Mouse (Mus musculus) gastrocnemius, postnatal 25 days (tissue): ENCODE results near the gene Pdzd2. TPM values are rescaled to one million over a fixed set of nuclear protein-coding genes. Genes with fewer than 3 reads are reported as not detected.
A peak's percentile ranks its signal among the peaks of the same experiment; 100 is the strongest.

Experiments used
- DNase-seq: peaks from one replicate; pipeline ENCODE4 v3.0.0; 2022
- total RNA-seq, 2 experiments: library from RNA; stranded (reverse); gene quantifications; 1 replicate in 1 of 2; 2 replicates in 1 of 2; pipeline ENCODE4 v1.2.3; 2021

Pdzd2 gene
- total RNA-seq, 2 experiments from 2014 or later, result 18.9 to 19.3 TPM

DNA sequence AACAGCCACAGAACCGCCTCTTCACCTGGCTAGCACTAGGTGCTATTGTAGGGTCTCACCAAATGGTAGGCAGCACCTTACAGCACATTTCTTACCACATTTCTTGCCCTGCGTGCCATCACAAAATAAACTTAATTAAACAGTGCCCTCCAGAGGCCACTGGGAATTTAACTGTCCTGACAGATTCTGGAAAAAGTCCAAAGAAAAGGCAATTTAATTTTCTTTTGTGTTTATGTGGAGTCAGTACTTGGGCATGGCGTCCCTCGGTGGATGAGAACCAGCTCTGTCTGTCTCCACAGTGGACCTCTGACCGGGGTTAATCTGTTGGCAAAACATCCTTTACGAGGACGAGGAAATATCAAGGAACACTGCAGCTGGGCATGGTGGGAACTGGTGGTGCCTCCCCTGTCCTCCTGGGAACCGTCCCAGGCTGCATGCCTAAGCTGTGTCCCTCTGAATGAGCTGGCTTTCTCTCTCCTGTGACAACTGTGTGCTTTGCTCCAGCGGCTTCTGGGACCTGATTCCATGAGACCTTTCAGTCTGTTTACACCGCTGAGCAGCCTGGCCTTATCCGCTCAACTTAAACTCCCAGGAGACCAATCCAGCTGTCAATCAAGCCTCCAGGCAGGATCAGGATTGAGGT, 162.5 kb downstream of the Pdzd2 start:
- DNase-seq, result peak; percentile 23

DNA sequence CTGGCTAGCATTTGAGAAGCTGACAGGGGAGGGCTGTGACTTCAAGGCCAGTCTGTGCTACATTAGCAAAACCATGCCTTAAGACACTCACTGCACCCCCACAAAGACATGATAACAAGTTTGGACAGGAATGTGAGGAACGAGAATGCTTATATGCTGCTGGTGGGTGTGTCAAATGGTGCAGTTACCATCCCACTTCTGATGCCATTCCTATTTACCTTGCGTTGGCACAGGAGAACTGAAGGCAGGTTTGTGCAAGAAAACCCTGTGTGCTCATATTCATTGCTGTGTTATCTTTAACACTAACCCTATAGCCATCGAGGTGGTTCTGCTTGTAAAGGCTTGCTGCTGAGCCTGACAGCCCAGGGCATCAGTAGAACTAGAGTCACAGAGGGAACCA, 166.1 kb downstream of the Pdzd2 start:
- no peak for DNase-seq

DNA sequence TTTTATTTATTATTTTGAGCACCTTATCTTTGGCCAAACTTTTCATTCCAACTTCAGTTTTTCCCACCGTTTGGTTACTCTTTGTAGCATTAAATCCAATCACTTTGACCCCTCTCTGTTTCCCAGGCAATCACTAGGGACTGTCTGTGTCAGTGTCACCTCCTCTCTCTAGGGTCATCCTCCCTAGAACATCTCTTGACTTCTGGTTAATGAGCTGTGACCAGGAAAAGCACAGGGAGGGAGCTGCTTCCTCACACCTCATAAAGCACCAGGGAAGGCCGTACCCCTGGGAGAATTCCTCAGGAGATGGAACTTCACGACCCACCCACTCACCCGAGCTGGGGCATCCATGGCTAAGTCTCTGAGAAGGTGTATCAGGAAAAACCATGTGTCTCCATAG, 168.6 kb downstream of the Pdzd2 start:
- DNase-seq, result no peak

DNA sequence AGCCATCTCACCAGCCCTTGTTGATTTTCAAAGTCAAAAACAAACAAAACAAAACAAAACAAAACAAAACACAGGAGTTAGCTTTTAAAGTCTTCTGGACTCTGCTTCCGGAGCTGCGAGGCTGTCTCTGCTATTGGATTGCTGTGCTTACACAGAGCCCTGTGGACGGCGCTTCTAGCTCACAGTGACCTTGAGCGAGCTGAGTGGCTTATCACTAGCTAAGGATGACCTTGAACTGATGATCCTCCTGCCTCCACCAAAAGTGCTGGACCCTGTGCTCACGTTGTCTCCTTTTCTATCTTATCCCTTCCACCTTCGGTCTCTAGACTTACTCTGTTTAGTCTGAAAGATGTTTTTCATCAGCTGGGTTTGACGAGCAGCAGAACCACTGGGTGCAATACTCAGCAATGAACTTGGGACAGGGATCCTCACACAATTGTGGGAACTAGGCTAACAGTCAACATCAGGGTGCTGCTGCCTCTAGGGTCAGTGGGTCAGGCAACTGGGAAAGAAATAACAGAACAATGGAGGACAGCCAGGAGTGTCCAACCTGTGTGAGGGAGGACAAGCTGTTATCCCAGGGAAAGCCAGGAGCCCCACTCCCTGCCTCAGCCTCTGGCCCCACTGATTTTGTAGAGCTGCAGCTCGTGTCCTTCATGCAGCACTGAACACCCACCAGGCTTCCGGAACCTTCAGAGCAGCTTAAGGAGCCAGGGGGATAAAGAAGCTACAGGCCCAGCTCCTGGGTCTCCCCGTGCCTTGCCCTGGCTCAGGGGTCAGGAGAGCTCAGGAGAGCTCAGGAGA, 172.9 kb downstream of the Pdzd2 start:
- DNase-seq, result no peak

DNA sequence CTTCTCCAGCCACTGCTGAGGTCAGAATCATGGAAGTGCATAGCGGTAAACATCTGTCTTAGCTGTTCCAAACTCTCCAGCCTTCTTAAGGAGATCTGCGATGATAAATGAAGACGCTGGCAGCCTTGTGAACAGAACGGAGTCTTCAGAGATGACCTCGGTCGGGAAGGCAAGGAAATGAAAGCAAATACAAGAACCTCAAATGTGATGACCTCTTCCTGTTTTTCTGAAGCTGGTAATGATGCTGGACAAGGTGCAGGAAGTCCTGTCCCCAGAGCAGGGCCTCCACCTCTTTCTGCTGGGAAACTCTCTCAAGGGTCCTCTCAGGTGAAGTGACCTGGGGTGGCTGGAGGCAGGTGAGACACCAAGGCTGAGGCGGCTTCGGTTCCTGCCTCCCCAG, 174.4 kb downstream of the Pdzd2 start:
- no peak for DNase-seq

DNA sequence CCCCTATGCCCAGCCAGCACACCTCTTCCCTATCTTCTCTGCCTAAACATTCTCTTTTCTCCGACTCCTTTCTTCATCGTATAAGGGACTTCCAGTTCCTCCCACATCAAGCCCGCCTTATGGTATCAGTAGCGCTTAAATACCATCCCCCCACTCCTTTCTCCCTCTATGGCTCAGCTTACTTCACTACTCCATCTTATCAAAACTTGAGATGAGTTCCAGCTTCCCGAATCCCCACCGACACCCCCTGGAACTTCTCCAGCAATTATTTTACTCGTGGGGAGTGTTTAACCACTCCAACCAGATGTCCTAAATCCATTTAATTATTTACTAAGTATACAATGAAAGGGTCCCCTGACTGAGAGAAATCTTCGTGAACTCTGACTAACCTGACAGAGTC, 179.2 kb downstream of the Pdzd2 start:
- no peak for DNase-seq

DNA sequence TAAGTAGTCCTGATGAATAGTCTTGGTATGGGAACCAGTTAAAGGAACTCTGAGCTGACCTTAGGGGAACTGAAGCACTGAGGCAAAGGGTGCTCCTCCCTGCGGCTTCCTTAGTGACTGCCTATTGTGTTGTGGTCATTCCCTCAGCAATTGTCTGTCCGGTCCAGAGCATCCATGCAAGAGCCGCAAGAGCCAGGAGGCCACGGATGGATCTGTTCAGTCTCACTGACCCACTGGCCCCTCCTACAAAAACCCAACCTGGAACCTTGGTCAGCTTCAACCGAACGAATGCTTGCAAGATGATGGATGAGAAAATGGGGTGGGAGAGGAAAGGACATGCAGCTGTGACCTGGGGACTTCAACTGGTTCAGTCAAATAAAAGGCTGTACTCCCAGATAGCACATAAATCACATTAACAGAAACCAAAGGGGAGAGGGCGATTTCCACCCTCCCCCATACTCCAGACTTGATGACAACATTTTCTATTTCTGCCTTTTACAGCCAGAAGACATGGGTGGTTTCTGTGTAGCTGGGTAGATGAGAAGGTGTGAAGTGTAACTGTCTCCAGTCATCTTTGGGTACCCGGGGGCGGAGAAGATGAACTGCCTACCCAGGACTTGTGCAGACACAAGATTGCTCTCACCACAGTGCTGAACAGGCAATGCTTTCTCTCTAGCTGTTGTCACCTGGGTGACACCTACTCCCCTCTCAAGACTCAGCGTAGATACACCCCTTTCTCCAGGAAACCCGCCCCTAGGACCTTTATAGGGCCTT, 181.9 kb downstream of the Pdzd2 start:
- no peak for DNase-seq

DNA sequence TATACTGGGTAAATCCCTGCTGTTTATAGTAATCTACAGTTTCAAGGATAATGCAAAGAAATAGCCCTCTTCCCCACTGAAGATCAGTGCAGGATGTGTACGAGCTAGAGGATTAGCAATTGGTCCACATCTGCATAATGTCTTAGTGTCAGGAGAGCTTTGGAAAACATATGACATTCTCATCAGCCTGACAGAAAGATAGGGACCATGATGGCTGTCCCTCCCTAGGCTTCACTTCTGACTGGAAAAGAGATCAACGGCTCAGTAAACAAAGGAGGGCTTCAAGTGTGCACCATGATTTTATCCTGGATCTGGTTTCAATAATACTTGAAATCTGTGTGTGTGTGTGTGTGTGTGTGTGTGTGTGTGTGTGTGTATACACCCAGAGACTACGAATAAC, 186.5 kb downstream of the Pdzd2 start:
- no peak for DNase-seq

DNA sequence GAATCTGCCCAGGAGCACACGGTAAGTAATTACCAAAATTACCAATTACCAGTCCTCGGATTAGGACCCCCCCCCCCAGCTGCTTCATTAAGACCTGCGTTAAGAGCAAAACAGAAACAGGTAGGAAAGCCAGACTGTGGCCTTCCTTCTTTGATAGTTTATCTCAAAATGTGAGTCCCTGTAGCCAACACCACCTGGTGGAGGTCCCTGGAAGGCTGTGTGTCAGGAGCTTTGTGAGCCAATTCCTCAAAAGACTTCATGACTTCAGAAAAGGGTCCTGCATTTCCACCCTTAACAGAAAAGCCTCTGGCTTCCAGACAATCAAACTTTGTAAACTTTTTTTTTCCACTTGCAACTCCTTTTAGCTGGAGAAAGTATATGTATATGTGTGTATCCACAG, 188.8 kb downstream of the Pdzd2 start:
- DNase-seq, result no peak

DNA sequence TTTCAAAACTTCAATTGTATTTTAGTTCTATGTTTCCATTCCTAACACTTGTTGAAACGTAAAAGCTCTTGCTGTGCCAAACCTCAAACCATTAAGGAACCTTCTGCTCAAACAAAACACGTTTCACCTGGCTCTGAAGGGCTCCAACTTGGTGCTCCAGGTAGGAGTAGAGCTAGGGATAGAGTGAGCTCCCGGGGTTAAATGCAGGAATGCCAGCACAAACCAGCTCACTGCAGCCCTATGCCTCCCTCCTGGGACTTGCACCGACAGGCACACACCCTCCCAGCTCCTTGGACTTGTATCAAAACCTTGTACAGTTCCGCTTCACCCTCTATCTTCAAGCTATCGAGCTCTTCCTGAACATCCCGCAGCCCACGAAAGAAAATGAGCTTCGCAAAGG, 189.3 kb downstream of the Pdzd2 start:
- peak; percentile 19 for DNase-seq

DNA sequence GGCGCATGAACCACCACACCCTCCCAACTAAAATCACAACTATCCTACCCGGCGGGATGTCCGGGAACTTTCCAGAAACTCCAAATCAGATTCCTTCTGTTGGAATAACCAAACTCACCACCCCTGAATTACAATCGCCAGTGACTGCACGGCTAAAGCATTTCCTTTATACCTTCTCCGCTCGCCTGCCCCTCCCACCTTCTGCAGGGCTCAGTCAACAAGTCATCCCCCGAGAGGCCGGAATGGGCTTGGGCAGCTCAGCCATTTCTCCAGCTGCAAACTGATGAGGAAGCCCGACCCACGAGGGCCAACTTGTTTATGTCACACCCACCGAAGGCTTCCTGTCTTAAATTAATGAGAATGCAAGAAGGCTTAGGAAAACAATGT, 189.8 kb downstream of the Pdzd2 start:
- DNase-seq, result peak; percentile 81

DNA sequence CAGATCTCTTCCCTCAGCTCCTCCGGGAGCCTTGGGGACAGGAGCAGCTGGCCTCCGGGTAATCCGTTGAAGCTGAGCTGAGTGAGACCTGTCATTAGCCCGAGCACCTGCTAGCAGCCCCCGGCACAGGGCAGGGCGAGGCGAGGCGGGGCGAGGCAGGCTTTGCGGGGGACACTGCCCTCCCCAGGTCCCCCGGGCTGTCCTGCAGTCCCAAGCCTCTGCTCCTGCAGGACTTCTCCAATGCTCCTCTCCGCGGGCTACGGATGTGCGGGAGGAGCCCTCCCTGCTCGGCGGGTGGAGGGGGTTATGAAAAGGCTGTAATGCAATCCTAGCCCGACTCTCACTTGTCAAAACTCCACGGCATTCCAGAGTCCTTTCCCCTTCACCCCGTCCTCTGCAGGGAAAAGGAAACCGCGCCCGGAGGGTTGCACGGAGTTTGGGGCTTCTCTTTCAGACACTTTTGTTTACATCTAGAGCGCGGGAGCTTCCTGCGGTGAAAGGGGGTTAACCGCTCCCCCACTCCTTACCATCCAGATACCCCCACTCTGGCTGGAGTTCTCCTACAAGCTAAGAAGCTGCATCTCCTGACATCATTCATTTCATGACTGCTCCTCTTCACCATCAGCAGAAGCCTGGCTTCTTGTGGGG, 190.3 kb downstream of the Pdzd2 start:
- DNase-seq, result peak; percentile 54

DNA sequence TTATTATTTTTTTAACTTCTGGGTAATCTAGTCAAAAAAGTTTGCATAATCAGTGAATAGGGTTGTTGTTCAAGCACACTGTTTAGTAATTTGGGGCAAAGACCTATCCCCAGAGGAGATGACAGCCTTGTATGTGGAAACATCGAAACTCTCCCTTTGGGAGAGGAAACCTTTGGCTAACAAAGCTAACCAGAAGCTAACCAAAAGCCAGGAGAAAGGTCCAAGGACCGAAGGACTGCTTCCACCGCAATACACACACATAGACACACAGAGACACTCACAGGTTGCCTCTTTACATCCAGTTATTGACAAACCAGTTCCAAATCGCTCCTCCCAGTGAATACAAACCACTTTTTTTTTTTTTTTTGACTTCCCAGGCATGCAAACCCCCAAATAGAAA, 191.0 kb downstream of the Pdzd2 start:
- DNase-seq, result no peak

DNA sequence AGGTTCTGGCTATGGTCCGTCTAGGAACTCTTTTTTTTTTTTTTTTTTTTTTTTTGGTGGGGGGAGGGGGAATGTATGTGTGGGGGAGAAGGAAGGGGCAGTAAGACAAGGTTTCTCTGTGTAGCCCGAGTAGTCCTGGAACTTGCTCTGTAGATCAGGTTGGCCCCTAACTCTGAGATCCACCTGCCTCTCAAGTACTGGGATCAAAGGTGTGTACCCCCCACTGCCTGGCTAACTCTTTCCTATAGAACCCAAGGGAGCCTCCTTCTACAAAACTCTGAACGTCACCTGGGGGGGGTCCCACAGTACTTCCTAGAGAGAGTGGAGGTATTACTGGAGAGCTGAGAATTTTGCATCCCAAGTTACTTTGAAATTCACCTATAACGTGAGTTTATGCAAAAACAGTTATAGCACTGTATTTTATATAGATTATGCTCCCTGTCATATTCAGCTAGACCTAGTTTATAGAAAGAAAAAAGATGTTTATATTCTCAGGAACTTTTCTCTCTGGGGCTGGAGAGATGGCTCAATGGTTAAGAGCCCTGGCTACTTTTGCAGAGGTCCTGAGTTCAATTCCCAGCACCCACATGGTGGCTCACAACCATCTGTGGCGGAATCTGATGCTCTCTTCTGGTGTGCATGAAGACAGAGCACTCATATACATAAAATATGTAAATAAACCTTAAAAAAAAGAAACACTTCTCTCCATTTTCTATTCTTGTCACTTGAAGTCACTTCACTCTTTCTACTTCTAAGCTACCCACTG, 191.9 kb downstream of the Pdzd2 start:
- DNase-seq, result no peak

DNA sequence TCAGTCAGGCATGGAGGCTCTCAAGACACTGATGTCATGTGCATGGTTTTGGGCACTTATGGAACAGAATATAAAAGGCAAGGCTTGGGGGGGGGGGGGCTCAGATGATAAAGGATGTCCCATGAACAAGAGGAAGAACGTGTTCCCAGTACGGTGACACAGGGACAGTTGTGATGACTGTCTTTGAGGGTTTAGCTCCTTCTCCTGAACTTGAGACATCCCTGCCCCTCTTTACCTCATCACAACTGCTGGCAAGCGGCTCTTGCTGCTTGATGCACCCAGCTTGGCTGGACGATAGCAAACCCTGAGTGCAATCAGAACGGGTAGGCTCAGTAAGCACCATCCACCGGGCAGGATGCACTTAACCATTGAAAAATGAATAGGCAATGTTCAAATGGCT, 192.9 kb downstream of the Pdzd2 start:
- no peak for DNase-seq

DNA sequence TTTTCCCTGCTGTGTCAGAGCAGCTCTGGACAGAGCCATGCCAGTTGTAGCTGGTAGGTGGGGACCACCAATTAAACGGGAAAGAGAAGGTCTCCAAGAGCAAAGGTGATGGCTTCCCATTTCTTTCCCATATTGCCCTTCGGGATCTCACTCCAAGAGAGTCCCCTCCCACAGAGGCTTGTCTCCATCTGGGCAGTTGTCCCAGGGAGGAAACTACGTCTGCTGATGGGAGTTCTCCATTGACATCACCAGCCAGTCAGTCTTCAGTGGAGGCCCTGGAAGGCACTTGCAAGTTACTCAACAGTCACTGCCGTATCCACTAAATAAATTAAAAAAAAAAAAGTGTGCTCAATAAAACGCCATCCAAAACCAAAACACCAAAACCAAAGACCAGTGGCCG, 194.1 kb downstream of the Pdzd2 start:
- DNase-seq, result peak; percentile 53

DNA sequence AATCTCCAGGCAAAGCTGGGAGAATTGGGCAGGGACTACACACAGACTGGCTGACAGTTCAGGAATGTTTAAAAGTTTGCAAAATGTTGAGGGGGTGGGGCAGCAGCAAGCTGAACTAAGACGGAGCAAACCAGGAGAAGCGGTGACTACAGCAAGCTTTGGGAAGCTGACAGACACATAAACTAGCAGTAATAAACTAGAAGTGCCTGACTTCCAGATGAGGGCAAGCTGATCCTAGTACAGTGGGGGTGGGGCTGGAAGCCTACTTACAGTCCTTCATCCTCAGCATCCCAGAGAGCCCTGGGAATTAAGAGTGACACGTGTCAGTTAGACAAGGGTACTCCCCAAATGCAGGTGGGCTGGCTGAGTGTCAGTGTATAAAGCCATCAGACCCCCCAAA, 194.5 kb downstream of the Pdzd2 start:
- no peak for DNase-seq

DNA sequence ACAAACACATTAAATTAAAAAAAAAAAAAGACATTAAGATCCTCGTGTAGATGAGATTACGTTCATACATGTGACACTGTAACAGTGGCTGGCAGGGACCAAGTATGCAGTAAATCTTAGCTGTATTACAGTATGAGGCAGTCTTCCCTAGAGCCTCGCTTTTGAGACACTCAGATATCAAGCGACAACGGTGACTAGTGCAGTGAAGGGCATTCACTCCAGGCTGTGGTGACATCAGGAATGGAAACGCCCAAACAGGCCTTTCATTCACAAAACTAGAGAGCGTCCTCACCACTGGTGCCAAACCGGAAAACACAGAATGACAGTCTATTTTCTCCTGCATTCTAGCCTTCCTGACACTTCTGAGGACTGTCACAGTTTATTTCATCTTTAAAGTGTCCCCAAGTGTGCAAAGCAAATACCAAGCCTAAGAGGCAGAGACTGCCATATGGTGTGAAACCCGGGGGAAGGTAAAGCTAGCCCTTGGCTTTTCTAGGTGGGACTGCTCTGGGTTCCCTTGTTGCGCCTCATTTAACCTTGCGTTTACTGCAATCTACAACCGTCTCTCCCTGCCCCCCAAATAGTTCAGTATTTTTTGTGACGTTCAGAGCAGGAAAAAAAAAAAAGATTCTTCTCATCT, 195.9 kb downstream of the Pdzd2 start:
- no peak for DNase-seq

DNA sequence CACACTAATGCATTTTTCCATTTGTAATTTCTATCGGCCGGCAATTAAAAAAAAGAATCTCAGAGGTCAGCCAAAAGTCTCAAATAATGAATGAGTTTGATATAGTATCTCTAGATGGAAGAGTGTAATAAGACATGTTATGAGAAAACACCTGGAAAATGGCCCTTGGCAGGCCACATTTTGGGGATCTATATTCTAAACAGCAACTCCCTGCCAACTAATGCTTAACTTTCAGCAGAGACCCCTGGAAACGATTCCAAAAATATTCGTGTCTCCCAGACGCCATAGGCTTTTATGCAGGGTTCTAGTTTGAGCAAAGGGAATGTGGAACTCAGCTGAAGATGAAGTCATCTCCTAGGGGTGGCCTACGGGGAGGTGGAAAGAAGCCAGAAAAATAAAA, 197.4 kb downstream of the Pdzd2 start:
- DNase-seq, result no peak

DNA sequence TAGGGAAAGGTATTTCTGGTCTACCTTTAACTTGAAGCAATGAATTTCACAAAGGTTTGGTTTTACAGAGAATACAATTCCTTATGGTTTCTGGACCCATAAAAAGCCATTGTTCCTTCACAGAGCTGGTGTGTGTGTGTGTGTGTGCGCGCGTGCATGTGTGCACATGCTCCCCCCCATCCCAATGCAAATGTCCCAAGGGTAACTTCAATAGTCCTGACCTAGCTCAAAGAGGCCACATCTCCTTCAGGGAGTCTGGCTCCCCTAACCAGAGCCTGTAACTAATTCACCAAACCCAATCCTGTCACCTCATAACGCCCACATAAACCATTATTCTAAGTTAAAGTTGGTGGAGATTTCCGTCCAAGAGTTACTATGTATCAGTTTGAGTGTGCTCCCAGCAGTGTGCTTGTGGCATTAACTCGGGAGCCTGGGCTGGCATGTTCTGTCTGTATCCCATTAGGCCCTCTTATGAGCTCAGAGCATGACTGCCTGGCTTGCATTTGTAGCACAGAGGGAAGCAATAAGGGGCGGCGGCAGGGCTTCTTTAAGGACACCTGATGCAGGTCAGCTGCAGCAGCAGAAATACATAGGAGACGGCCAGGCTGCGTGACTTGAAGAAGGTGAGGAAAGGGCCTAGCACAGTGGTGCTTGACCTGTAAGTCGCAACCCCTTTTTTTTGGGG, 200.0 kb downstream of the Pdzd2 start:
- DNase-seq, result no peak

DNA sequence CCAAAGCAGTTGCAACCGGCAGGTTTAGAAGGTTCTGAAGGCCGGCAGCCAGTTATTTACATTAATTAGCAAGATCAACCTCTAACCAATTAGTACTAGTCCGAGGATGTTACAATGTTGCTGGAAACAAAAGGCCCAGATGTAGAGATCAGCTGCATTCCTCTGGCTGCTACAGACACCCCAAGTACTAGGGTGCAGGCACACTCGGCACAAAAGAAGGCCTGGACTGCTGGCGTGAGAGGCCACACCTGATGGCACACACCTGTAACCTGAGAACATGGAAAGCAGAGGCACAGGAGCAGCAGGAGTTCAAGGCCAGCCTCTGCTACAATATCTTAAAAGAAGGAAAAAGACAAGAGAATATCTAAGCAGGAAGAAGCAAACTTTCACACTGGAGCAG, 206.5 kb downstream of the Pdzd2 start:
- no peak for DNase-seq
